8 mouse cellular contexts compared by ENCODE assay signal in the genomic region with DNA sequence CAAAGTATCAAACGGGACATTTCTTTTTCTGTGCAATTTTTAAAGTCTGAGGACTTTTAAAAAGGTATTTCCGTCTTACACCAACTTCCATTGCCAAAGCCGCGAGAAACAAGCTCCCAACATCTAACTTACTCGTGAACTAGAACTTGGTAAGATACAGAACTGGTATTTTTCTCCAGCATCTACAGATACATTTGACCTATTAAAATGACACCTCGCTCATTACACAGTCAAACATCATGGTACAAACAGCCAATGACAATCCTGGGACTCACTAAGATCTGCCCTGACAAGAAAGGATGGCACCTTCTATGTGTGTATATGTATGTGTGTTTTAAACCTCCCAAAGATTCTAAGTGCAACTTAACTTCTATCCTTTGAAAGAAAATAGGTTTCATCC. TPM values are rescaled to one million over a fixed set of nuclear protein-coding genes. Genes with fewer than 3 reads are reported as not detected.
DNase-seq lines count a peak whose midpoint lies in the region; ATAC-seq lines count a peak whose summit lies in the region.

No protein-coding gene starts in this region.

- H3K4me3 ChIP-seq in forebrain, embryonic 11.5 days (ENCODE audit: low read depth, low read length) = peak overlapping the region; percentile 93
- H3K4me3 ChIP-seq in limb, embryonic 11.5 days (ENCODE audit: low read depth, low read length) = peak overlapping the region; percentile 96
- H3K4me3 ChIP-seq in neural tube, embryonic 15.5 days (replicated peaks) = peak overlapping the region; percentile 94

- no peak overlapping the region for H3K27ac ChIP-seq in forebrain, embryonic 11.5 days (ENCODE audit: low read depth, low read length)
- H3K27ac ChIP-seq in limb, embryonic 11.5 days (replicated peaks; ENCODE audit: low read depth, low read length) = no peak overlapping the region
- H3K27ac ChIP-seq in neural tube, embryonic 15.5 days (replicated peaks) = peak overlapping the region; percentile 35

- no peaks in the 10 kb centered on the region for H3K27me3 ChIP-seq in forebrain, embryonic 11.5 days (ENCODE audit: control insufficient read depth, insufficient read depth, low read length)
- H3K27me3 ChIP-seq in limb, embryonic 11.5 days (ENCODE audit: control insufficient read depth, insufficient read depth, low read length) = no peaks in the 10 kb centered on the region
- no peaks in the 10 kb centered on the region for H3K27me3 ChIP-seq in neural tube, embryonic 15.5 days (replicated peaks)

- WGBS in forebrain, embryonic 11.5 days = 1% methylated on average over 6 of the region's 6 CpGs
- 3% methylated on average over 6 of the region's 6 CpGs for WGBS in limb, embryonic 11.5 days
- WGBS in neural tube, embryonic 15.5 days = 1% methylated on average over 6 of the region's 6 CpGs

- peak overlapping the region; percentile 56 for H3K9ac ChIP-seq in forebrain, embryonic 11.5 days (ENCODE audit: low read length)
- peak overlapping the region; percentile 49 for H3K9ac ChIP-seq in limb, embryonic 11.5 days (ENCODE audit: low read length)
- H3K9ac ChIP-seq in neural tube, embryonic 15.5 days (replicated peaks) = peak overlapping the region; percentile 41; the same call in 1 of the 2 replicates

- no peaks in the 10 kb centered on the region for H3K9me3 ChIP-seq in forebrain, embryonic 11.5 days (ENCODE audit: control insufficient read depth, low read length)
- H3K9me3 ChIP-seq in limb, embryonic 11.5 days (ENCODE audit: control insufficient read depth, low read length) = no peaks in the 10 kb centered on the region
- H3K9me3 ChIP-seq in neural tube, embryonic 15.5 days (replicated peaks) = no peaks in the 10 kb centered on the region

- H3K4me2 ChIP-seq in forebrain, embryonic 11.5 days (ENCODE audit: low read depth, low read length, severe bottlenecking) = peak overlapping the region; percentile 85
- H3K4me2 ChIP-seq in limb, embryonic 11.5 days (ENCODE audit: low read depth, severe bottlenecking) = peak overlapping the region; percentile 61
- H3K4me2 ChIP-seq in neural tube, embryonic 15.5 days = peak overlapping the region; percentile 67

- peak; percentile 61 for DNase-seq in heart, adult 11 months
- DNase-seq in heart, postnatal 36 days = no peak
- peak; percentile 51 for DNase-seq in MN1 (ENCODE audit: low spot score)
- no peak for DNase-seq in forebrain, embryonic 11.5 days (ENCODE audit: low spot score)
- no peak for DNase-seq in limb, embryonic 11.5 days (ENCODE audit: low spot score)
- no peak for DNase-seq in left cerebral cortex, postnatal 25 days (ENCODE audit: low spot score in 2 of 2)
- DNase-seq in cerebellum, postnatal 25 days = no peak

- peaks cover 8% of the 10 kb centered on the region; the same call in 1 of the 2 replicates for H3K4me1 ChIP-seq in forebrain, embryonic 11.5 days (replicated peaks; ENCODE audit: control insufficient read depth, insufficient read depth, low read length)
- H3K4me1 ChIP-seq in limb, embryonic 11.5 days (ENCODE audit: control insufficient read depth, insufficient read depth, low read length) = peaks cover 9% of the 10 kb centered on the region; the same call in 1 of the 2 replicates
- H3K4me1 ChIP-seq in neural tube, embryonic 15.5 days = peaks cover 33% of the 10 kb centered on the region

- no peaks in the 10 kb centered on the region for H3K36me3 ChIP-seq in forebrain, embryonic 11.5 days (ENCODE audit: control insufficient read depth, insufficient read depth, low read length)
- H3K36me3 ChIP-seq in limb, embryonic 11.5 days (ENCODE audit: control insufficient read depth, insufficient read depth, low read length) = no peaks in the 10 kb centered on the region
- no peaks in the 10 kb centered on the region for H3K36me3 ChIP-seq in neural tube, embryonic 15.5 days

- intact Hi-C loops in heart, postnatal 36 days (cut with DNase I) = loop anchor here (10.0 kb wide), 1 partner anchor 338 kb away; the partner anchor contains the start of gene Nup155
- intact Hi-C loops in left cerebral cortex, postnatal 25 days (cut with DNase I) = no loop called here

- no peak for ATAC-seq in forebrain, embryonic 11.5 days (replicated peaks; ENCODE audit: low FRiP score)
- ATAC-seq in limb, embryonic 11.5 days (ENCODE audit: insufficient number of reproducible peaks, low FRiP score, low TSS enrichment, low read depth) = no peak
- ATAC-seq in neural tube, embryonic 15.5 days (ENCODE audit: low FRiP score) = no peak

RNA-seq across cellular contexts. Expression of gene Nipbl, which starts 1.5 kb away (rescaled TPM):
- total RNA-seq in heart, postnatal 36 days (2021) = 10 to 100 TPM; 29.8 to 30.9 TPM
- polyA plus RNA-seq in forebrain, embryonic 11.5 days (2014; fragmentation: Nextera tagmentation; extraction: Ambion mirVana) = 27.4 and 30.2 TPM in 2 replicates
- 25.6 and 27.1 TPM in 2 replicates for polyA plus RNA-seq in limb, embryonic 11.5 days (2014; fragmentation: Nextera tagmentation; extraction: Ambion mirVana)
- polyA plus RNA-seq in neural tube, embryonic 15.5 days (2015; fragmentation: Nextera tagmentation; extraction: Ambion mirVana) = 13.3 and 15.1 TPM in 2 replicates
- 10 to 100 TPM; 27.7 to 29.7 TPM for total RNA-seq in left cerebral cortex, postnatal 25 days (2021)

Comparison
In these comparisons a context has a peak if more than half of its experiments do, and no peak if none do; other contexts are left out.
1. DNase-seq: peak in heart, adult 11 months (single experiment) and MN1 (single experiment); none in heart, postnatal 36 days (0 of 2), forebrain, embryonic 11.5 days (single experiment), limb, embryonic 11.5 days (single experiment), left cerebral cortex, postnatal 25 days (0 of 2) and cerebellum, postnatal 25 days (0 of 2).
2. Peak in every context shown above with its lines, with median percentiles within 50 percentile points of each other: H3K4me2 ChIP-seq, H3K4me3 ChIP-seq and H3K9ac ChIP-seq.